Mouse (Mus musculus) c-Kit-negative CD71-positive TER-119-positive erythroid progenitor cells, embryonic 14.5 days (primary cell): ENCODE data around the gene Ptpn22.
A peak's percentile ranks its signal among the peaks of the same experiment; 100 is the strongest.
"Not testable (repeated sequence)": the region's sequence is repeated elsewhere in the genome, so short reads cannot be mapped to it uniquely, and the experiment has no call there.

Experiments used
- DNase-seq: peaks from one replicate; pipeline ENCODE4 v3.0.0-alpha.2; 2013; ENCODE audit warnings: low read depth, low spot score

Ptpn22 gene

GRCm38 (mm10) chr3:103858881-103859801 lies at the start of gene Ptpn22:
Gene Ptpn22 (plus strand): TSS chr3:103859795.
- no peak for DNase-seq

GRCm38 (mm10) chr3:103809799-103810150 lies 49.8 kb upstream of the Ptpn22 start:
- DNase-seq: no peak

- DNase-seq: no peak
Observed at GRCm38 (mm10) chr3:103810967-103811366, 48.6 kb upstream of the Ptpn22 start.

GRCm38 (mm10) chr3:103827548-103827947 lies 32.0 kb upstream of the Ptpn22 start:
- DNase-seq: no peak

GRCm38 (mm10) chr3:103829036-103829435 lies 30.6 kb upstream of the Ptpn22 start:
- DNase-seq: no peak

GRCm38 (mm10) chr3:103830681-103831080 lies 28.9 kb upstream of the Ptpn22 start:
- DNase-seq: not testable (repeated sequence)

GRCm38 (mm10) chr3:103831146-103831545 lies 28.4 kb upstream of the Ptpn22 start:
- DNase-seq: no peak

GRCm38 (mm10) chr3:103832426-103832825 lies 27.2 kb upstream of the Ptpn22 start, which contains the start of gene Bcl2l15:
Gene Bcl2l15 (plus strand): TSS chr3:103832601.
- DNase-seq: no peak

- no peak for DNase-seq
Observed at GRCm38 (mm10) chr3:103834001-103834400, 25.6 kb upstream of the Ptpn22 start.

GRCm38 (mm10) chr3:103835272-103835950 lies 24.2 kb upstream of the Ptpn22 start:
- DNase-seq: no peak

- no peak for DNase-seq
Observed at GRCm38 (mm10) chr3:103835951-103836310, 23.7 kb upstream of the Ptpn22 start.

GRCm38 (mm10) chr3:103836453-103836852 lies 23.1 kb upstream of the Ptpn22 start:
- DNase-seq: no peak

GRCm38 (mm10) chr3:103839711-103840110 lies 19.9 kb upstream of the Ptpn22 start:
- DNase-seq: no peak

- not testable (repeated sequence) for DNase-seq
Observed at GRCm38 (mm10) chr3:103840195-103840594, 19.4 kb upstream of the Ptpn22 start.

GRCm38 (mm10) chr3:103840946-103841345 lies 18.6 kb upstream of the Ptpn22 start:
- DNase-seq: not testable (repeated sequence)

- DNase-seq: no peak
Observed at GRCm38 (mm10) chr3:103850644-103851363, 8.8 kb upstream of the Ptpn22 start.

GRCm38 (mm10) chr3:103851481-103851880 lies 8.1 kb upstream of the Ptpn22 start:
- DNase-seq: no peak

- no peak for DNase-seq
Observed at GRCm38 (mm10) chr3:103851882-103852281, 7.7 kb upstream of the Ptpn22 start.

GRCm38 (mm10) chr3:103852565-103853299 lies 6.9 kb upstream of the Ptpn22 start:
- peak; percentile 16 for DNase-seq

- DNase-seq: no peak
Observed at GRCm38 (mm10) chr3:103853804-103854203, 5.8 kb upstream of the Ptpn22 start.

- DNase-seq: no peak
Observed at GRCm38 (mm10) chr3:103857036-103857805, 2.4 kb upstream of the Ptpn22 start.
